Mouse (Mus musculus): ENCODE results near the gene P2rx4.

- TF ChIP-seq CTCF (IDR thresholded peaks at IDR 0.05; ENCODE audit: insufficient read depth, low read depth, low read length) (no peak), POLR2A (IDR thresholded peaks at IDR 0.05; ENCODE audit: insufficient read depth, low read depth, low read length) (no peak)
Measured at GRCm38 (mm10) chr5:122704571-122704970, 2.8 kb upstream of the P2rx4 start.

Measured in olfactory bulb, adult 2 months (tissue).